1 mouse cellular context compared by ENCODE assay signal in the genomic region with DNA sequence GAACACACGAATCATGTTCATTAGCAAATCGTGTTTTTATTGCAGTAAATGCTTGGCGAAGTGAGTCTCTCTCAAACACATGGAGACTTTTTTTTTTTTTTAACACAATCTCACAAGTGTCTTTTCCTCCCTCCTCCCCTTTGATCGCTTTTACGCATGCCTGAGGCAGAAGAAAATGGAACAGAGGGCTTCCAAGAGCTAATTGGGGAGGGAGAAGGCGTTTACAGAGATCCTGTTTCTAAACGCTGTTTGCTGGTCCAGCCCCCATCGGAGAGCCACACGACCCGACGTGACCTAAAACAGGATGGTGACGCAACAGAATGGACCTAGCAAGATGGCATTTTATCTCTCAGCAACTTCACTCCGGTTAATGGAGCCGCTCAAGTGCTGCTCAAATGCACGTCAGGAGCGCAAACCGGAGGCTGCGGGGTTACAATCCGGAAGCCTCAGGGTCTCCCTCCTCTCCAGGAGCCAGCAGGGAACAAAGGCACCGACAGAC.
TF ChIP-seq lines count a peak whose summit lies in the region.

No protein-coding gene starts in this region.

TF ChIP-seq in MEL, 35 proteins besides CTCF, POLR2A, EP300 and RAD21 (continued from another document):
- peak; percentile 95 for TF ChIP-seq ZNF384 (IDR thresholded peaks at IDR 0.05; ENCODE audit: low read depth, low read length)
- TF ChIP-seq TAL1 (IDR thresholded peaks at IDR 0.05; ENCODE audit: low read length): no peak
- no peak for TF ChIP-seq JUND (IDR thresholded peaks at IDR 0.05; ENCODE audit: low read depth, low read length)
- TF ChIP-seq BHLHE40 (IDR thresholded peaks at IDR 0.05; ENCODE audit: borderline replicate concordance, low read depth, low read length): peak; percentile 35; the same call in 1 of the 2 replicates
- peak; percentile 36 for TF ChIP-seq TCF12 (IDR thresholded peaks at IDR 0.05; ENCODE audit: low read depth, low read length)
- peak; percentile 72 for TF ChIP-seq MXI1 (IDR thresholded peaks at IDR 0.05; ENCODE audit: low read depth, low read length)
- peak; percentile 45; the same call in 1 of the 2 replicates for TF ChIP-seq ELF1 (IDR thresholded peaks at IDR 0.05; ENCODE audit: low read depth, low read length)
- TF ChIP-seq MYC (IDR thresholded peaks at IDR 0.05; ENCODE audit: low read depth, low read length): peak; percentile 67
- TF ChIP-seq GABPA (IDR thresholded peaks at IDR 0.05; ENCODE audit: low read depth, low read length): 0 out of 2 replicates have a peak, but pooled peaks have one; percentile 39
